Mouse (Mus musculus) cerebellum, postnatal 14 days (tissue): ENCODE data around the gene Adamts12.

Source experiments
- DNase-seq, 2 experiments: peaks; one replicate each; pipeline ENCODE4 v3.0.0; 2021; ENCODE audit warnings: mixed read lengths in 2 of 2

The Adamts12 gene

DNA sequence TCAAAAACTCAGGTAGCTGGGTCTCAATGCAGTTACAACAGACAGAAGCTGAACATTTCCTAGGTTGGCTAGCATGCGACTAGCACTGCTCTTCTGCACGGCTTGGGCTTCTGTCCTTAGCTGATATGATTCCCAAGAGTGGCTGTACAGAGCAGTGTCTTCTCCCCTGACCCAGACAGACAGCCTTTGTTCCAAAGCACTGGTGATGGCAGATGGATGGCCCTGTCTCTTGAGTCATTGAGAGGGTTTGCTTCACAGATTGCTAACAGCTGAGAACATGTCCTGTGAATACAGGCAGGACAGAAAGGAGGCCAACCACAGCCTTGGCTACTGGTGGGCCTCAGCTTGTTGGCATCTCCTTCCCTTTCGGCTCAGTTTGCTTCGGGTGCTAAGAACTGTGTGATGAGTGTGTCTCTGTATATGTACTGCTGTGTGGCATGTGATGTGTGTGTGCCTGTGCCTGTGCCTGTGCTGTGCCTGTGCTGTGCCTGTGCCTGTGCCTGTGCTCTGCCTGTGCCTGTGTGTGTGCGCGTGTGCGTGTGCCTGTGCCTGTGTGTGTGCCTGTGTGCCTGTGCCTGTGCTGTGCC lies 109.4 kb downstream of the Adamts12 start:
- DNase-seq = peak; percentile 9 to 10

DNA sequence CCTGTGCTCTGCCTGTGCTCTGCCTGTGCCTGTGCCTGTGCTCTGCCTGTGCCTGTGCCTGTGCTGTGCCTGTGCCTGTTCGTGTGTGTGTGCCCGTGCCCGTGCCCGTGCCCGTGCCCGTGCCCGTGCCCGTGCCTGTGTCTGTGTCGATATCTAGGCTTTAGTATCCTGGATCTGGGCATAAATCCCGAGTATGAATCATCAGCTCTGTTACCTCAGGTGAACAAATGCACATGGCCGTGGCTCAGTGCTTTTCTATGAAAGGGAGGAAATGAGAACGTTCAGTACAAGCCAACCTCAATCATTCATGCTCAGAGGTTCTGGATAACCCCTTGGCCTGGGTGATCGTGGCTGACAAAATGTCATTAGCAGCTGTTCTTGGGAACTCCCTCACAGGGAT lies 110.3 kb downstream of the Adamts12 start:
- no peak for DNase-seq

DNA sequence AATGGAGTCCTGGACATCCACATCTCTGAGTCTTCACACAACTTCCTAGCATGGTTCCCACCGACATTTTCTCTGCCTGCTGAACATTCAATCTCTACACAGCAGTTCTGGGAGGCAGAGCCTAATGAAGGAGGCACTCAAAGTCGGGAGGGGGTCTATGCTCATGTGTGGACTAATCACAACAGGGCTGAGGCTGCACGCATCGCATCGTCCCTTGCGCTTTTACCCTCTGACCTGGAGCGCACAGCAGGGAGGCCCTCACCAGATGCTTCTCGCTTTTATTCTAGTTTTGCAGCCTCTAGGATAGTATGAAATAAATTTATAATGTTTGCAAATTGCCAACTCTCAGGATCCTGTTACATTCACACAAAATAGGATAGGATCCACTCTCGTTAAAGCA lies 112.9 kb downstream of the Adamts12 start:
- DNase-seq = no peak

DNA sequence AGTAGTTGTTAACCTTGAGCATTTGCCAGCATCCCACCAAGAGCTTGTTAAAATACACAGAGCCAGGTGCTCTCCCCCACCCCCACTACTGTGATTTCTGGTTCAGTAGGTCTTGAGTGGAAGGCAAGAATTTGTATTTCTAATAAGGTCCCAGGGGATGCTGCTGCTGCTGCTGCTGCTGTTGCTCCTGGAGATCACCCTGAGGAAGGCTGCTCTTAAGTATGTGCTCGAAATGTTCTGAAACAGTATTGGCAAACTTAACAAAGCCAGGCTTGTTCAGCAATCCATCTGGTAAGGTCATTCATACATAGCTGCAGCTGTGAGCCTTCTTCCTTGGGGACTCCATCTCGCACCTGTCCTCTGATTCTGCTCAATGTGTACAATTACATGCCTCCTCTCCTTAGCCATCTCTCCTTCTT lies 115.2 kb downstream of the Adamts12 start:
- peak in 1 of 2 experiments; percentile 11 for DNase-seq

DNA sequence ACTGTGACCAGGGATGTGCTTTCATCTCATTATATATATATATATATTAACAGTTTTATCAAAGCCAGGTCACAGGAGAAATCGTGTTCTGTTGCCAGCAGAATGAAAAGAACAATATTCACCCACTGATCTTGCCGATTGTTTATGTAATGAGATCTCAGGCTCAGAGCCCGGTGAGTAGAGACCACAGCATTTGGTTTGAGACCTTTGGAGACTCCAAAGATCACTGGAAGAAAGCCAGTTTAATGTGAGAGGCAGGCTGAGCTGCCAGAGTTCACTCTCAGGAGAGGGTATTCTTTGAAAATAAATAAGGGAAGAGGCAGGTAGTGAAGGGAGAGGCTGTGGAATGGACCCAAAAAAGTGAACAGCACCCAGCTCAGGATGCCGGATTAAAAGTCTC lies 122.1 kb downstream of the Adamts12 start:
- no peak for DNase-seq

DNA sequence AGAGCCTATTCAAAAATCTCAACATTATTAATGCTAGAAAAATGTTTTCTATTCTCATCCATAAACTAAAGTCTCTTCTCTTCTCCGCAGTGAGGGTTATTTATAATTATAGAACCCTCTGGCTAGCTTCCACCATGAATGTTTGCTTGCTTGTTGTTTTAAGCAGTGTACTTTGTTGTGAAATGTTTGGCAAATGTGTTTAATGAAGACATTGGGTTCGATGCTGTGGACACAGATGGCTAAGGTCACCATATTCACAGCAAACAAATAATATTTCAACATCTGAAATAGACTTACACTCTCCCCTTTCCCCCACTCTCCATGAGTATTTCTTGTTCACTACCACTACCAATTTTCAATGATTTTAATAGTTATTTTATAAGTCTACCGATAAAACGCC lies 125.9 kb downstream of the Adamts12 start:
- DNase-seq = no peak

DNA sequence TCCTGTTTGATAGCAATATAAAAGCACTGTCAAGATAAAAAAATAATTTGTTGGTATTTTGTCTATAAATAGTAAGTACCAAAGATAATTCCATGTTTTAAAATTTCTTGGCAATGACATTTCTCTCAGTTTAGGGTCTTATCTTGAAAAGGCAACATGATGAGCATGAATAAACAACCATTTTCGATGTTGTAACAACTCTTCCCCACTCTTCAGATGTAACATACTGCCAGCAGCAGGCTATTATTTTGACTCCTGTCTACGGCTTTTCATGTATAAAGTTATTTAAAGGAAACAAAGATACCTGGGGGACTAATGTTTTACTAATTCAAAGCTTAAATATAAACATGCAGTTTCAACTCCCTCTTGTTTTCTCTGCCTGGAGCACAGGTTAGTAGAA lies 128.2 kb downstream of the Adamts12 start:
- no peak for DNase-seq

DNA sequence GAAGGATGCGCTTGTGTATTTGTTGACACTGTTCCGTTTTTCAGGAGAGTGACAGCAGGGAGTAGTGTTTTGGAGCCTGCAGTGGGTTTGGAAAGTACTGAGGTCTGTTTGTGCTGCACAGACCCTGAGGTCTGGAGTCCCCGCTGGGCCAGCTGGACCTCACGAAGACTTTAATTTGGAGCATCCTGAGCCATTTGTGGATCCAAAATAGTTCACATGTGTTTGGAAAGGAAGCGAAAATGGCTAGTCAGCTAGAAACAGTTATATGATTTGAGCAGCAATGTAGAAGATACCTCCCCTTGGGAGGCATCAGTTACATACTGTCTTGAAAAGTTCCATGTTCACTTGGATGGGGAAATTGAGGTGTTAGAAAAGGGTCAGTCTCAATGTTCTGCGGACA lies 132.5 kb downstream of the Adamts12 start:
- peak; percentile 17 to 34 for DNase-seq

DNA sequence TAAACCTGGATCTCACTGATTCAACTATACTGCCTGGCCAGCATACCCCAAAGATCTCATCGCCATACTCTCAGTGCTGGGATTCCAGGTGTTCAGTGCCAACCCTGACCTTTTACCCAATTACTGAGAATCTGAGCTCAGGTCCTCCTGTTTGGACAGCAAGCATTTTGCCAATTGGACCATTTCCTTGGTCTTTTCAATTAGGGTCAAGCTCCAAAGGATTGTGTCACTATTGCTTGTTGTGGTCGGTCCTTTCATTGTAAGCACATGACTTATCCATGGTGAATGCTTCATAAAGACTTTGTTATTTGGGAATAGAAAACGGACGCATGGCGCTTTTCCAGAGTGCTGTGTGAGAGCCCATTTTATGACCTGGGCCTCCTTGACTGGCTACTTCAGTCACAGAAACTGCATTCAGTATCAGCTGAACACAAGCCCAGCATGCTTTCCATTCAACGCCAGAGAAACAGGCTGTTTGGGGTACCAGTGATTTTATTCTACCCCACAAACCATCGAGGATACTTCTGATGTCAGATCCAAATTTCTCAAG lies 133.7 kb downstream of the Adamts12 start:
- DNase-seq = no peak

DNA sequence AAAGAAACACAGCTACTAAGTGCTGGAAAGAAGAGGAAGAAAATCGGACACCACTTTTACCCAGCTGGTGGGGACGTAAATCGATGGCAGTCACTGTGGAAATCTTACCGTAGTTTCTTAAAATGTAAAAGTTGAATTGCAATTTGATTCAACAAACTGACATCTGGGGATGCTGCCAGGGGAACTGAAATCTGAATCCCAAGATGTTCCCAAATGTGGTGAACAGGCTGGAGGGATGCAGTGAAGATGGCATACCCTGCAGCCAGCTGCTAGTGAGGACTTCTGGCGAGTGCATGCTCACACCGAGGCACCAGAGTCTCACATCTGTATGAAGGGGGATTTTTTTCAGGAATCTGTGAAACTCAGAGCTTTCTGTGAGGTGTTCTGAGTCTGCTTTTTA lies 138.5 kb downstream of the Adamts12 start:
- no peak for DNase-seq

DNA sequence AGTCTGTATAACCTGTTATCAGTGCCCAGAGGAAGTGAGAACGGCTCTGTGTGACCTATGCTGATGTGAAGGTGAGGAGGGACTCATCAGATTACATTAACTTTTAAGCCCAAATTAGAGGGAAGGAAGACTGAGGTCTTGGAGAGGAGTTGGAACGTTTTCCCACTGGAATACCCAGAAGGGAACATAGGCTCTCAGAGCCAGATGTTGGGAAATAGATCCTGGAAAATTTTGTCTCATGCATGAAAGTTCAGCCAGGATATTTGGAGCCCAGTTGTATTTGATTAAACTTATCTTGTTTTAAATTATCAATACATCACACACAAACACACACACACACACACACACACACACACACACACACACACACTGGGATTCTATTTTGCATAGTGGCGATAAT lies 140.3 kb downstream of the Adamts12 start:
- DNase-seq = no peak

DNA sequence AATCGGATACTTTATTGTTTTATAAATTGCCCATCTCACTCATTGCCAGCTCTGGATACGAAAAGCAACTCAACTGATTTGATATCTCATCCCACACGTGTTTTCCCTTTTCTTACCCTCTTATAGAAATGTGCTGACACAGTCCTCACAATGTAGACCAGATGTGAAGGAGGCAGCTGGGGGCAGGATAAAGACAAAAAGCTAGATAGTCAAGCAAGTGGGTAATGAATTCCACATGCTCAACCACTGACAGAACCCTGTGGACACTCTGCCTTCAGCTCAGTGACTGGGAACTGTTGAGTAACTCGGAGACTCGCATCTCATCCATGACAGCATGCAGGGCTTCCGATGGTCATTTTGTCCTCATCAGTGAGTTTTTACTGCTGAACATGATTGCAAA lies 146.4 kb downstream of the Adamts12 start:
- DNase-seq = no peak

DNA sequence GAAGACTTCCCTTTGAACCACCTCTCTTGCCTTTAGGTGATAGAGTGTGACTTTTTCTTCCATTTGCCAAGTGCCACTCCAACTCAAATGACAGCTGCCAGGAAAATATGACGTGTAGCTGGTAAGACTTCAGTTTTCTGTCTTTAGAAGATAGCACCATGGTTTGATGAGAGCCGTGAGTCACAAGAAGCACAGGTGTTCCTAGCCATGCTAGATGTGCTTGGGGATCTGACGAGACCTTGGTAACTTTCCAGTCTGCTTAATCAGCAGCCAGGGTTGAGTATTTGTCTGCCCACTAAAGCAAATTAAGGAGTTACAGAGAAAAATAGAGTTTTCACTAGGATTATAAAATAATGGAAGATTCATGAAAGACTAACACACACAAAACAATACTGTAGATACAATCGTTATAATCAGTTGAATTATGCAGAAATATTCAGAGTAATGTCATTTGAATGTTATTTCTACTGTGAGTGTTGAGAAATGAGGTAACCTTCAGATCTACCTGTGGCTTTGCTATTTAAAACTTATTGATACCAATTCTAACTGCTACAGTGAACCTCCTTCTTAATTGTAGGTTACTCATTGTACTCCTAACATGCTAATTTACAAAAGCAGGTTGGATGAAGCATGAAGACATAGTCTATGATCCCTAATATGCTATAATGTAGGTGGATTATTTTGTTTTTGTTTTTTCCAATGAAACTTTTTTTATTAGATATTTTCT lies 169.5 kb downstream of the Adamts12 start:
- no peak for DNase-seq

DNA sequence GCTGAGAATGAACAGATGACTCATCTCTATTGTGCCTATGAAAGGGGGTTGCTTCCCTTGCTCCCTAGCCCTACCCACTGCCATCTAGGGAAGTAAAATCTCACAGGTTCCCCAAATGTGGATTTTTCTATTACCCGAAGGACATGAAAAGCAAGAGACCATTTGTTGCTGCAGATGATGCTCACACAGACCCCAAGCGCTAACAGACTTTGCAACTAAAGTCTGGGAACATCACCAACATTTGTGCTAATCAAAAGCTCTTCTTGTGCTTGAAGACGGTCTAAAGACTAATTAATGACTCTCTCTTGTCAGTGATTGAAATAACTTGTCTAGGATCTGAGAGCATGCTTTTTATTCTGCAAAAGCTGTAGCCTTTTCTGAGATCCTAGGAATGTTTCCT lies 175.8 kb downstream of the Adamts12 start:
- no peak for DNase-seq

DNA sequence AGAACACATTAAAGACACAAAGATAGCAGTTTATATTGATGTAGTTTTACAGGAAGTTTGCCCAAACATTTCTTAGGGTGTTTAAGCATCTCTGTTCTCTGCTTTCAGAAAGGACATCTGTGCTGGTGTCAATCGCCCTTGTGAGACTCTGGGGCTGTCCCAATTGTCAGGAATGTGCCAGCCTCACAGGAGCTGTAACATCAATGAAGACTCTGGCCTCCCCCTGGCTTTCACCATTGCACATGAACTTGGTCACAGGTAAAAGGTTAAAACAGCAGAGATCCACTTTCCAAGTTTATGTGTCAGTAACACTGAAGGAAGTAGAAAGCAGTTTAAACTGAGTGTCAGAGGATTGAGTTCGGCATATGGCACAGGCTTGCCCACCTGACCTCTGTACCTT lies 176.7 kb downstream of the Adamts12 start:
- DNase-seq = no peak

DNA sequence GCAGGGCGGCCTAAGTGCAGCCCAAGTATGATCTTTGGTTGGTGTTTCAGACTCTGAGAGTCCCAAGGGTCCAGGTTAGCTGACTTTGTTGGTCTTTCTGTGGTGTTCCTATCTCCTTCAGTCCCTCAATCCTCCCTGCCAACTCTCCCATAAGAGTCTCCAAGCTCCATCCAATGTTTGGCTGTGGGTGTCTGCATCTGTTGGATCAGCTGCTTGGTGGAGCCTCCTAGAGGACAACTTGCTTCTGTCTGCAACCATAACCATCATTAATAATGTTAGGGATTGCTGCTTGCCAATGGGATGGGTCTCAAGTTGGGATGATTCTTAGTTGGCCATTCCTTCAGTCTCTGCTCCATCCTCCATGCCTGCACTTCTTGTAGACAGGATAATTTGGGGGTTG lies 181.8 kb downstream of the Adamts12 start:
- no peak for DNase-seq

DNA sequence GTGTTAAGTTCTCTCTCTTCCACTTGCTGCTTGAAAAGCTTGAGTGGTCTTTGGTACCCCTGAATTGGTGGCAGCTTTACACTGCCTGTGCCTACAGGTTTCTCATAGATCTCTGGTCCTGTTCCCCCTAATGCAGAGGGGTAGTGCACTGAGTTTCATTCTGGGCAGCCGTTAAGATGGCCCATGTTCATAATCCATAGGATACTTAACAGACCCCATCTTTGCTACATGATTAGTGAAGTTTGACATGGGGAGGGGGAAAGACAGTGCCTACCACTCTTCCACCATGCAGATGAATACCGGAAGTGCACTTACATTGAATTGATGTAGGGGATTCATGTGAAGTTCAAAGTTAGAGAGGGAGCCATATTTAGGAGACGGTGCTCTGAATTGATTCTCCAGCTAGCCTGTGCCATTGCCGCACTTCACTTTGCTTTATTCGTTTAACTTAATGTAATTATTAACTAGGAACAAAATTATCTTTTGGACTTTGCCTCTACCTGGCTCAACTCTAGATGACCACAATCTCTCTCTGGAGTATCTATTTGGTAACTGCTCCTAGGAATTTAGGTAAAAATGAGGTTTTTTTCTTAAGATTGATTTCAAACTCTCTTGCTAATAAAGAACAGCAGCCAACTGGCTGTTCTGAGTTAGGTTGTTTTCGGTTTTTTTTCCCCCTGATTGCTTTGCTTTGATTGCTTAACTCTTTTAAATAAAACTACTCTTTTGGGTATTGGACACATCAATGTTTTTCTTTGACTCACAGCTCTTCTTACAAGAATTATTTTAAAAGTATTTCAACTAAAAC lies 214.9 kb downstream of the Adamts12 start:
- no peak for DNase-seq

DNA sequence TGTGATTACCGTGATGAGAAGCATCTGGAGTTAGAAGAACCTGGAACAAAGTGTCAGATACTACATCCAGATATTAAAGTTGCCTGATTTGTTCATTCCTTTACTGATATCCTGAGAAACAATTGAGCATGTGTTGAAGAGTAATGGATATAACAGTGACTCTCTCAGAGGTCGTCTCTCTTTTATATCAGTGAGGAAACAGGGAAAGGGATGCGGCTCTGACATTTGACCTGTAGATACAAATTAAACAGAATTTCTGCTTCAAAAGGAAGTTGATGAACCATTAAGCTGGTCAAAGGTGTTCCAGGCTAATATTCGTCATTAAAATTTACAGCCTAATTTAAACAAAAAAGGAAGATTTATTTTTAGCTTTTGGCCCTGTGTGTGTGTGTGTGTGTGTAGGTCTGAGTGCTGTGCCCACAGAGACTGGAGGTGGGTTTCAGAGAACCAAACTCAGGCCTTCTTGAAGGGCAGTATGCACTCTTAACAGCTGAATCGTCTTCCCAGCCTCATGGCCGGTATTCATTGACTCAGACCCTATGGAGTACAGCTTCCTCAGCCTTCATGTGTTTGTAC lies 216.2 kb downstream of the Adamts12 start:
- DNase-seq = no peak

DNA sequence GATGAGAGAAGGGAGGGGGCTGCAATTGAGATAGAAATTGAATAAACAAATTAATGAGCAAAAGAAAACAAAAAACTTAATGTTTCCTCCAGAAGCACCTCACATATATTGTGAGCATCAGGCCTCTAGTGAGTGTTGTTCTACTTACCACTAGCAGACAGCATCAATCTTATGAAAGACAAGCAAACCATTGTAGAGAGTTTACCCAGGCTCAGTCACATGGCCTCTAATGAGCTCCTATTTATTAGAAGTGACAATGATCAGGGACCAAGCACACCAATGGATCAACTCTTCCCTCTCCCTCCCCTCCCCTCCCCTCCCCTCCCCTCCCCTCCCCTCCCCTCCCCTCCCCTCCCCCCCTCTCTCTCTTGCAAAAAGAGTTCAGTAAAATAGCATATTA lies 218.6 kb downstream of the Adamts12 start:
- no peak for DNase-seq

DNA sequence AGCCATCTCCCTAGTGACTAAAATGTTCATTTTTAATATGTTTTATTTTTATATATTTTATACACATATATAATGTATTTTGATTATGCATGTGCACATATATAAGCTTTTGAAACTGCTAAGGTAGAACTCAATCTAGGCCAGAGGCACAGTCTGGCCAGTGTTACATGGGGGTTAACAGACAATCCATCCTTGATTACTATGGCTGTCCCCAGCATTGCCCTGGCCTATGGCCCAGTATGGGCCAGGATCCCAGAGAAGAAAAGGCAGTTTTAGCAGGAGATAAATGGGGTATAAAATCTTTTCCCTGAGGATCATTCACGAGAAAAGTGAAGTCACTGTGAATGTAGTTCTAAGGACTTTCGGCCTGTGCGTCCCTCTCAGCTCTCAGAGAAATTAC lies 223.2 kb downstream of the Adamts12 start:
- peak; percentile 12 to 24 for DNase-seq

DNA sequence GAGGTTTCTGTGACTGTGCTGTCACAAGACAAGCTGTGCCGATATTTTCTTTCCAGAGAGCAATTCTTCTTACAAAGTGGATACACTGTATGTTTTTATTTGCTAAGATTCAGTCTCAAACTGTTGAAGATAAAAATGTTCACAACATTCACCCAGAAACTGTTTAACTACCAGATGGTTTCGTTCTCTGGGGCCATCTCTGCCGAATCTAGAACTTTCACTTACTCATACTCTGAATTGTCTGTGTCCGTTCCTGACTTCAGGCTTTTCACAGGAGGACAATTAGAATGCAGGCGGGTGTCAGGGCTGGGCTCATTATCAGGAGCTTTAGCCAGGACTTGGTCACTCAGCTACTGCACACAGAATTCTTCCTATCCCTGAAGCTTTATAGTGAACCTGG lies 227.7 kb downstream of the Adamts12 start:
- no peak for DNase-seq

DNA sequence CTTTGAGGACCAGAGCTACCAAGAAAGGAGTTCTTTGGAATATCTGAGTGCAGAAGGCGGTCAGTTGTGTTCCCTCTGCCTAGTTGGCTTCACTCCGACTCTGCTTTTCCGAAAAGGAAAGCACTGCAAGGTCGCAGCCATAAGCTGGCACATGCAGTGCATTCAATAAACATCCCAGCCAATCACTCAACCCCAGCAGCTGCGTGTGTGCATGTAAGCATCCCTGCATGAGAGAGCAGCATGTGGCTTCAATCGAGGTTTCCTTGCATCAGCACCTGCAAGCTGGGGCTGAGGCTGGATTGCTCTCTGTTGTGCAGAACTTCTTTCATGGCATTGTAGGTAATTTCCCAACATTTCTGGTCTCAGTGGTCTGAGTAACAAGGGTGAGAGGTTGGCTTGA lies 230.4 kb downstream of the Adamts12 start:
- peak; percentile 13 to 28 for DNase-seq

DNA sequence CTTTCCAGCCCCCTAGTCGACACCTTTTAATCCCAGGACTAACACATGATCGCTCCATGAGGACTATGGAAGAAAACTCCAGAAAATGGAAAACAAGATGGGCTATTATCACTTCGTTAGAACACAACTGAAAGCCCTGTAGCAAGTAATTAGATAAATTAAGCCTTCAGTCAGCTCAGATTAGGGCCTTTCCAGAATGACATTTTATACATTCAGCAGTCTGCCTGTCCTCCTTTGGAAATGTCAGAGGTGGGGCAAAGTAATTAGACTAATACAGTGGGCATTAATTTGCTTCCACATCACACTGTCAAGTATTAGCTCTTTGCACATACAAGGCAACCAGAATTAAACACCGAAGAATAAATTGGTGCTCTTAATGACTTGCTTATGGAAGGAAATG lies 233.4 kb downstream of the Adamts12 start:
- DNase-seq = no peak
